Mouse (Mus musculus): ENCODE measurements at regions not wholly inside any gene's neighbourhood (a gene's known extent, or its start where the extent isn't known, plus 50 kb on each side); places are given as distances from the start of the nearest gene placed in this dataset.

DNA sequence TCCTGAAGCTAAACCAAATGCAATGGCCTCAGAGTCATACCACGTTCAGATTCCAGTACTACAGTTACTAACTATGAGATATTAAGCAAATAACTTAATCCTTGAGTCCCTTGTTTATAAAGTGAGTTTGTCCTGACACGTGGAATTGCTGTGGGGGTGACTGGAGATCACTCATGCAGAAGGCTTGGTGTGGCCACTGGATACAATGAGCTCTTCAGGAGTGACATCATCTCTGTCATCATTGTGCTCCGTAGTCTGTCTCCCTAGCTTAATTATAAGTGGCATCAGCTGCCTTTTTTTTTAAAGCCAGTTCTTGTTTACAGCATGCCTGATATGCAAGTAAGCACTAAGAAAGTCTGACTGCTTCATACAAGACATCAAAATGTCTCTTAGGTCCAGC, 89.0 kb downstream of the Otx2 start:
- TF ChIP-seq CTCF (conservative IDR thresholded peaks at IDR 0.05 in 1 of 2, IDR thresholded peaks at IDR 0.05 in 1 of 2; ENCODE audit: low read depth in 2 of 2, low read length in 2 of 2) (no peak), RAD21 (IDR thresholded peaks at IDR 0.05; ENCODE audit: low read depth, low read length) (no peak), UBTF (IDR thresholded peaks at IDR 0.05; ENCODE audit: low read depth, low read length) (no peak), POLR2AphosphoS2 (IDR thresholded peaks at IDR 0.05; ENCODE audit: low read depth, low read length) (no peak), USF2 (conservative IDR thresholded peaks at IDR 0.05; ENCODE audit: low read depth, low read length) (no peak), E2F4 (IDR thresholded peaks at IDR 0.05; ENCODE audit: insufficient replicate concordance, low read depth, low read length) (no peak), SMC3 (IDR thresholded peaks at IDR 0.05; ENCODE audit: low read depth, low read length) (no peak), EP300 (IDR thresholded peaks at IDR 0.05; ENCODE audit: low read length) (no peak), ZMIZ1 (IDR thresholded peaks at IDR 0.05; ENCODE audit: low read depth, low read length) (no peak)

Measured in CH12.LX (cell line).